Mouse (Mus musculus): ENCODE measurements around the gene Dpy19l3.
A peak's percentile ranks its signal among the peaks of the same experiment; 100 is the strongest.

Dpy19l3 gene

DNA sequence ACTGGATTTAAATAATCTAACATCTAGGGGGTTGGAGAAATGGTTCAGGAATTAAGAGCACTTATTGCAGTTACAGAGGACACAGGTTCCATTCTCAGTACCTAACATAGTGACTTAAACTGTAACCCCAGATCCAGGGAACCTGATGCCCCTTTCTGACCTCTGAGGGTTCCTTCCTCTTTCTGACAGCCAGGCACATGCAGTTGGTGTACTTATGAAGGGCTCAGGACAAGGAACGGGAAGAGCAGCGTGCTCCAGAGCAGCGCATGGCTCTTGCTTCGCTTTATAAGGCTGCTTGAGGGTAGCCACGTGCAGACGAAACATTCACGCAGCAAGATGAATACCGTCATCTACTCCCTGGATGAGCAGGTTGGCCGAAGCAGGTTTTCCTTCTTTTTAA is 3.4 kb downstream of the Dpy19l3 start:
- DNase-seq (ENCODE audit: low spot score in 2 of 2) = no peak

DNA sequence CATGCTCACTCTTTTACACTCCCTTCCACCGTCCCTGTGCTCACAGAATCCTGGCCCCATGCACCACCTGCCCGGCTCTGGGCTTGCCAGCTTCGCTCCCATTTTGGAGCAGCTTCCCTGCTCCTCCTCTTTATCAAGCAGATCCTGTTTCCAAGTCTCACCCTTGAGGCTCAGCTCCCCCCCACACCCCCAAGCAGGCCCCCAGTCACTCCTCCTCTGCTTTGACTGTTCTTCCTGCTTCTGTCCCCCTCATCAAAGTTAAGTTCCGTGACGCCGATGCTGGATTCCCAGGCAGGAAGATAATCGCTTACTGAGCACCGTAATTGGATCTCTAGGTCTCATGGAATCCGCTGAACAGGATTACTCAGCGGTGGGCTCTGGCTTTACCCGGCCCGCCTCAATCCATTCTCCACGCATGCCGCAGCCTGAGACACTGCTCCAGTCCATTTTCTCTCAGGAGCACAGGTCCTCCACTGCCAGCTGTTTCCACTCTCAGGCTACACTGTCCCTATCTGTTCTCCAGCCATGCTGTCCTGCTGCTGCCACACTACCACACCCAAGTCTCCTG is 6.8 kb downstream of the Dpy19l3 start:
- no peak for DNase-seq (ENCODE audit: low spot score in 2 of 2)

DNA sequence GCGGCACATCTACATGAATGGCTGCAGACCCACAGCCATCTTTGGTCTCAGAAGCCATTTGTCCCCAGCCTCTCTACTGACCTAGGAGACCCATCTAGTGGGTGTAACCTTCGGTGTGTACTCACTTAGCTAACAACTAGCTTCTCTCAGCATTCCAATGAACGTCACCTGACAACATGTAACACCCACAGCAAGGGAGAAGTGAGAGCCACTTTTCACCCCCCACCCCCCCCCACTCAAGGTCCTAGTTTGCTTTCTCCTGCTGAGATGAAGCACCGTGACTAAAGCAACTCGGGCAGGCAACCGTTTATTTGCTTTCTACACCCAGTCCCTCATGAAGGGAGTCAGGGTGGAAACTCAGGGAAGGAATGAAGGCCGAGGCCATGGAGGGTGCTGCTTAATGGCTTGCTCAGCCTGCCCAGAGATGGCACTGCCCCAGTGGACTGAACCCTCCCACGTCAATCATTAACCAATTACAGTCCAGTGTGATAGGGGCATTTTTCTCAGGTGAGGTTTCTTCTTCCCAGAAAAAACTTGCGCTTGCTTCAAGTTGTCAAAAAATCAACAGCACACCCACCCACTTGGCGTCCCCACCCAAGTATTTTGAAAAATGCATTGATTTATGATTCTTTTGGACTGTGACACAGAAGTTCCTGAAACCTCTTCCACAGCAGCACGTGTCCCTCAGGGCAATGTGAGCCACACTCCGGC is 7.4 kb downstream of the Dpy19l3 start:
- DNase-seq (ENCODE audit: low spot score in 2 of 2) = no peak

DNA sequence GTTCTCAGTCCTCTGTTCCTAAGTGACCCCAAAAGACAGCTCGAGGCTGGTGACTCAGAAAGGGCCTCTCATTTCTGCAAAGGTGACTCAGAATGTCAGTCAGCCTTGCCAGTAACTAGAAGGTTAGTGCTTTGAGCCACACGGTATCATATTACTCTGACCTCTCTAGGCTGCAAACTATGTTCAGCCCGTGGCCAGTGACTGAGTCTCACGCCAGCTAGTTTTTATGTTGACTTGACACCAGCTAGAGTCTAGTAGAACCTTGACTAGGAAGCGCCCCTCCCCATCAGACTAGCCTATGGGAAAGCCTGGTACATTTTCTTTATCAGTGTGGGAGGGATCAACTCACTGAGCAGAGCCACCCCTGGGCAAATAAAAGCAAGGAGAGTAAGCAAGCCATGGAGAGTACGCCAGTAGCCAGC is 9.0 kb downstream of the Dpy19l3 start:
- DNase-seq (ENCODE audit: low spot score in 2 of 2) = no peak

DNA sequence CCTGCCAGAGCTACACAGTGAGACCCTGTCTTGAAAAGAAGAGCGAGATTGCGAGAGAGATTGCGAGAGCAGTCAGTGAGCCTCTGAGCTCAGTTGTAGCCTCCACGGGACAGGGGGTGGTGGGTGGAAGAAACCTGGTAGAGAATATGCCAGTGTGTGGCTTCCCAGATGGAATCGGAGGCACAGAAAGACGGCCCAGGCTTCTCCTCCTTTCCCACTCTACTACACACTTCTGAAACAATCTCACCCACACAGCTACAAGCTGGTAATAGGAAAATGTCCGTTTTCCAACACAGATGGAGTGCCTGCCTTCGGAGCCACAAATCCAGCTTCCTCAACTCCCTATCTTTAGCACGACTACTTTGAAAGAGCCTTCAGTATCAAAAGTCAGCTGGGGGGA is 9.5 kb downstream of the Dpy19l3 start:
- DNase-seq (ENCODE audit: low spot score in 2 of 2) = peak in 1 of 2 experiments; percentile 34

DNA sequence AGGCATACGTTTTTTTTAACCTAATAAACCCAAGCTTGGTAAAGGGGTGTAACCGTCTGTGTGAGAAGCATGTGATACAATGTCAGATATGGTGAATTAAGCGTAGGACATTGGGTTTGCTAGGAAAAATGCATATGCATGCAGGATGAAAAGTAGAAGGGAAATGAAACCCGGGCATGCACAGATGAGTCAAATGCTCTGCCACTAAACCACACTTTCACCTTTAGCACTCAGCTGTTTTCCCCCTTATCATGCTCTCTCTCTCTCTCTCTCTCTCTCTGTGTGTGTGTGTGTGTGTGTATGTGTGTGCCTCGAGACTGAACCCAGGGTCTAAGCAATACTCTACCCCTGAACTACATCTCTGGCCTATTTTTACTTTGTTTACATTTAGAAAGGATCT is 11.9 kb downstream of the Dpy19l3 start:
- no peak for DNase-seq (ENCODE audit: low spot score in 2 of 2)

DNA sequence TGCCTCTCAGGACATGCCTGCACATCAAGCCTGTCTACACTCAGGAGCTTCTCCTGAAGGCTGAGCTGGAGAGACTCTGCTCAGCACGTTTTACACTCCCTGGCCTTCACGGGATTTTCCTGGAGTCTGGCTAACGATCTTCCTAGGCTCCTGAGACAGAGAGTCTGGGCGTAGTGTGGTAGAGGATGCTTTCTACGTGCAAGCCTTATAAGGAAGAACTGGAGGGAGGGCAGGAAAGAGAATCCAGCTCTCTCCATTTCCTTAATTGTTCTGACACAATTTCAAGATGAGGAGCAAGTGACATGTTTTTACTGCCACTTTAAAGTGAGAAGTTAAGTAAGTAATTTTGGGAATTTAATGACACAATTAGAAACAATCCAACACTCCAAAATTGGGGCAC is 12.4 kb downstream of the Dpy19l3 start:
- no peak for DNase-seq (ENCODE audit: low spot score in 2 of 2)

DNA sequence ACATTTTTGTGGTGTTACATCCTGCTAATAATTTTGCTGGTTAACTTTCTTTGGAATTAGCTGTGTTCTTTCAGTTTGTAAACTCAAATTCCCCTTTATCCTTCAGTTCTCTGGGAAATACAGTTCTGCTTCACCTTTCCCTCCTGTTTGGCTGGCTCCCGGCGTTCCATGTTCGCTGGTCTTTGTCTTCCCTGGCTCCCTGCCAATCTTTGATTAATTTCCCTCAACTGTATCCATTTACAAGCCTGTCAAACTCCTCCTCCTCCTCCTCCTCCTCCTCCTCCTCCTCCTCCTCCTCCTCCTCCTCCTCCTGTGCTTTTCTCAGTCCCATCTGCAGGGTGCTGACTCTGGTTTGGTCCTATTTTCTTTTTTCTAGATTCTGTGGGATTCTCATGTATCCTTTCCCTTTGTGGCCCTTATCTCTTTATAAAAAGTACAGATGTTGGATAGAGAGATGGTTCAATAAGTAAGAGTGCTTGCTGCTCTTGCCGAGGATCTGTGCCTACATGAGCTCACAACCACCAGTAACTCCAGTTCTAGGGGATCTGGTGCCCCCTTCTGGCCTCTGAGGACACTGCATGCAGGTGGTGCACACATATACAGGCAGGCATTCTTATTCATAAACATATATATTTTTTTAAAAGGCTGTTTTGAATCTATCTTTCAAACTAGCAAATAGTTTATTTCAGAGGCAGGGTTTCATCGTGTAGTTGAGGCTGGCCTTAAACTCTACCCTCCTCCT is 13.6 kb downstream of the Dpy19l3 start:
- no peak for DNase-seq (ENCODE audit: low spot score in 2 of 2)

DNA sequence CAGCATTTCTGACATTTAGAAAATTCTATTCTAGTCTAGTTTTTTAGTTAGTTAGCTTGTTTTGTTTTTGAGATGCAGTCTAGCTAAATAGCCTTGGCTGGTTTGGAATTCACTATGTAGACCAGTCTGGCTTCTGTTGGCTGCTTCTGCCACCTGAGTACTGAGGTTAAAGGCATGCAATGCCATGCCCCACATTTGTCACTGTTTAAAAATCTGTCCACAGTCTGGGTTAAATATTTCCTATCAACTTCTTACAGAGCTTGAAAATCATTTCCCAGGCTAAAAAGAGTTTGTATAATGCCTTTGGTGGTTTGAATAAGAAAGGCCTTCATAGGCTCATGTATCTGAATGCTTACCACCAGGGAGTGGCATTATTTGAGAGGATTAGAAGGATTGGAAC is 15.4 kb downstream of the Dpy19l3 start:
- no peak for DNase-seq (ENCODE audit: low spot score in 2 of 2)

DNA sequence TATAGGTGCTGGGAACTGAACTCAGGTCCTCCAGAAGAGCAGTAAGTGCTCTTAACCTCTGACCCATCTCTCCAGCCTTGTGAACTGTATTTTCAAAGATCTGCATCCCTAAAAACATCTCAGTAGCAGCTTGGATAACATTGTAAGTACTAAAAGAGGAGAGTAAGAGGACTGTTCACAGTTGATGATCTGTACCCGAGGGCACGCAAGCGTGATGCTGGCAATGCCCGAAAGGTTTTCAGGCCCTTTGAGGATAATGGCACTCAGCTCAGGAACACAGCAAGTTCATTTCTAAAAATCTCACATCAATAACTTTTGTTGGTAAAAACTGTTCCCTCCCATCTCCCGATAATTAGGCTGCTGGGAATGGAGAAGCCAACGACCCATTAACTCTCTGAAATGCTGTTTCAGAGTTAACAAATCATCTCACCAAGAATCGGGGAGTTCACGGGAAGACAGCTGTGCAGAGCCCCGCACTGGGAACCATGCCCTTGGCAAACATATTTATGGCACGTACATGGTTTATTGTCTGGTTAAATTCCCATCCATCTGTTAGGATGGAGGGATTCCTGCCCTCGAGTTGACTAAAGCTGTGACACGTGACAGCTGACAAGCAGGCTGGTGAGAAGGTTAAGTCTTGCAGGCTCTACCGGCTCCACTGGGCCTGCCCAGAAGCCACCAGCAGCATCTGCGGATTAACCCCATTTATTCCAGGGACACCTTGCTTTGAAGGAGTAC is 20.8 kb downstream of the Dpy19l3 start:
- no peak for DNase-seq (ENCODE audit: low spot score in 2 of 2)

DNA sequence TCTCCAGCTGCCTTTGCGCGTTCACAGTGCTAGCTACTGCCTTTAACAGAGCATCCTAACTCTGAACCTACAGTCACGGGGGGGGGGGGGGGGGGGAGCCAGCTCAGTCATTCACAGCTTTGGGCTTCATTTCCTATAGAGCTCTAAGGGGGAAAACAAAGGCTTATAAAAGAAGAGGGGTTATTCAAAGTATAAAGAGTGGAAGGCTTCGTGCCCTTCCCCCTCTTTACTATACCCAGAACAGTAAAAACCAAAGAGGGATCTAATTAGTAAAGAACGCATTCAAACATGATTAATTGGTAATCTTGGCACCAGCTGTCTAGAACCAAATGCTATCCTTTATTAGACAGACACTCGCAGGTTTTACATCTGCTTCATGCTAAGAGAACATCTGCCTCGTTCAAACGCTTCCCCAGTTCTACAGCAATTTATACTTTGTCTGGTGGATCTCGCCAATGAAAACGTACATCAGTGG is 21.6 kb downstream of the Dpy19l3 start:
- no peak for DNase-seq (ENCODE audit: low spot score in 2 of 2)

DNA sequence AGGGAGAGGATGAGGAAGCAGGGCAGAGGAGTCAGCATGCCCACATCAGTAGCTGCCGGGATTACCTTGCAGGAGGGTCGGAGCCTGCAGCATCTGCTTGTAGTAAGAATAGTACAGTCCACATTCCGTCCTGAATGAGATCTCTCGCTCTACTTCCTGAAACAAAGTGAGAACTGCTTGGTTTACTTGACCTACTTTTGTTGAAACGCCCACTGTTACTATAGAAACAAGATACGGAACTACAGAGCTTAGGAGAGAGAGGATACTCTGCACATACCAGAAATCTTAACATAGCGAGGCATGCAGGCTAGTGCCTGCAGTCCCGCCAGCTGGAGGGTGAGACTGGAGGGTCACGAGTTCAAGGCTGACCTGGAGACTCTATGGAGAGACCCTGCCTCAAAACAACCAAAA is 24.6 kb downstream of the Dpy19l3 start:
- DNase-seq (ENCODE audit: low spot score in 2 of 2) = no peak

DNA sequence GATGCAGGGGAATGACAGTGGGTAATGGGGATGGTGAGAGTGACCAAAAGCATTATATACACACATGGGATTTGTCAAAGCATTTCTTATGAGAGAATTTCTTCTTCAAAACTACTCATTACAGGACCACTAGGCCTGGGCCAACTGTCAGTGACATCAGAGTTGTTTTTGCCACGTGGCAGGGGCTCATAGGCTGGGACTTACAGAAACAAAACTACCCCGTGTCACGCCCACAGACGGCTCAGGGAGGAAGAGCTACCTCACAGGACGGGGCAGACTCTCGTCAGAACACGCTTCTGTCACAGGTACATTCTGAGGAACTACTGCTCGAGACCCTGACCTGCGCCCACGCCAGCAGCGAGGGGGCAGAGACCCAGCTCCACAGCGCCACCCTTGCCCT is 25.9 kb downstream of the Dpy19l3 start:
- DNase-seq (ENCODE audit: low spot score in 2 of 2) = no peak

DNA sequence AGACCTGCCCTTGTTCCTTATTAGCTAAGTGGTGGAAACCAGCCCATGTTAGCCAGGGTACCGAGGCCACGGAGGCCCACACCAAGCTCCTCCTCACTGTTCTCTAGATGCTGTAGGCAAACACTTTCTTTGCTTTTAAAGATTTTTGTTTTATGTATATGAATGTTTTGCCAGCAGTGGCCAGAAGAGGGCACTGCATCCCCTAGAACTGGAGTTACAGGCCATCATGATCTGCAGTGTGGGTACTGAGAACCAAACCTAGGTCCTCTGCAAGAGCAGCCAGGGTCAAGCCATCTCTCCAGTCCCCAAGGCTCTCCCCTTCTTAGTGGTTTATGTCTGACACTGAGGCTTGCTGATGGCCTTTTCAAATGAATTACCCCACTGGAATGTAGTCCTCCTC is 31.2 kb downstream of the Dpy19l3 start:
- DNase-seq (ENCODE audit: low spot score in 2 of 2) = no peak

DNA sequence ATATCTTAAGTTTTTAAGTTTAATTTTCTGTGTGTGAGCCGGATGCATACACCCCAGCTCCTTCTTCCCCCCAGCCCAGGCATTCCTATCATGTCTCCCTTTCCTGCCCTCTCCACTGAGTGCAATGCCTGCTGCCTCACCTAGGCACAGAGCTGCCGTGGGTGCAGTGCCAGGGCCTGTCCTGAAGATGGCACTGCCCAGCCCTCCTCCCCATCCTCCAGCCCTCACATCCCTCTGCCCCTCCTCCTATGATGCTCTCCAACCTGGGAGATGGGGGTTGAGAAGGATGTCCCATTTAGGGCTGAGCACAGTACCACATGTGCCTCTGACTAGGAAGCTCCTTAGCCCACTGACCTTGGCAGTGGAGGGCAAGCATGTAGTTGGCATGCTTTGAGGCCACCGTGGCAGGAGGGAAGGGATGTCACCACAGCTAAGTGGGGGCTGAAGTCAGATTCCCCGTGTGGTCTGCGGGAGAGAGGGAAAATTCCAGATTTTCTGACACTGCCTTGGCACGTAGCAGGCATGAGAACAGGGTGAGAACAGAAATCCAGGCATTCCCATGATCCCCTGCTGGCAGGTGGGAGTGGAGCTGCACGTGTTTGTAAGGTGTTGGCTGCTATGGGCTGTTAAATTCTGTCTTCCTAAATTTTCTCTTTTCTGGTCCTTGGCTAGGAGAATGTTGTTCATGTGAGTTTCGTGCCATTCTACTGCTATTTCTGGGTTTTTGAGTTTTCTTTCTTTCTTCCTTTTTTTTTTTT is 35.7 kb downstream of the Dpy19l3 start:
- DNase-seq (ENCODE audit: low spot score in 2 of 2) = no peak

DNA sequence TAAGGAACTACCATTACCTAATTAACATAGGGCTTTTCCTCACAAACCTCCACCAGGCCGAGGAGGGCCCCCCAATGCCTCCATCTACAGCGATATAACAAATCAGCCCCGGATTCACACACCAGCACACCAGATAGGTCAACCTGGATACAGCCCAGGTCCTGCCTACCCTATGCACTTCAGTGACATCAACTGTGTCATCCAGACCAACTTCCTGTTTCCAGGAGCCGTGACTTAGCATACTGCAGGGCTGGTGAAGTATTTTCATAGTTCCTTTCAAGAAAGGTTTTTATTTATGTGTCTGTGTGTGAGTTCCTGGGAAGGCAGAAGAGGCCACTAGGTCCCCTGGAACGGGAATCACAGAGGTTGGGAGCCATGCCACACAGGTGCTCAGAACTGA is 43.9 kb downstream of the Dpy19l3 start:
- no peak for DNase-seq (ENCODE audit: low spot score in 2 of 2)

DNA sequence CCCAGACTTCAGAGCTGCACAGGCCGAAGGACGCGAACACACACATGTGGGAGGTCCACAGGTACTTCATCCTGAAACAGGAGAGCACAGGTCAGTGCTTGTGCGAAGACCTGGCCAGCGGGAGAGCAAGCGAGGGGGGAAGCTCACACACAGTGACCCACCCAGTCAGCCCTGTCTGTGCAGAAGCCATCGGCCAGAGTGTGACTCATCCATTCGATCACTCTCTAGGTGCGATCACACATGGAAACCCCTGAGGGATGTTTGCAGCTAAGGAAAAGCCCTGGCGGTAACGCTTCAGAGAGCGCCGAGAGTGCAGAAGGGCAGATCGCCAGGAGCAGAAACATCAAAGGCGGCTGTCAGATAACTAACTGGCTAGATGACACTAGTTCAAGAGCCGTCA is 46.2 kb downstream of the Dpy19l3 start:
- no peak for DNase-seq (ENCODE audit: low spot score in 2 of 2)

DNA sequence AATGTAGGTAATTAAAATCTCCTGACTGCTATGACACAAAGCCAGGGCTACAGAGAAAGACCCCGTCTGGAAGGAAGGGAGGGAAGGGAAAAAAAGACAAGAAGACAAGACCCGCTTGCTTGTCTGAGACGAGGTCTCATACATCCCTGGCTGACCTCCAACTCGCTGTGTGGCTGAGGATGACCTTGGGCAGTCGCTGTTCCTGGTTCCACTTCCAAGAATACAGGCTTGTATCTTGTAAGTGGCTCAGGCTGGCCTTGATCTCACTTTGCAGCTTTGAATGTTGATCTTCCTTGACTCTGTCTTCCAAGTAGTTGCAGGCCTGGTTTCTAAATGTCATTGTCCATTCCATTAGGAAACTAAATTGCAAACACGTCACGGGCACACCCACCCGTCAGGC is 55.2 kb downstream of the Dpy19l3 start:
- DNase-seq (ENCODE audit: low spot score in 2 of 2) = no peak

DNA sequence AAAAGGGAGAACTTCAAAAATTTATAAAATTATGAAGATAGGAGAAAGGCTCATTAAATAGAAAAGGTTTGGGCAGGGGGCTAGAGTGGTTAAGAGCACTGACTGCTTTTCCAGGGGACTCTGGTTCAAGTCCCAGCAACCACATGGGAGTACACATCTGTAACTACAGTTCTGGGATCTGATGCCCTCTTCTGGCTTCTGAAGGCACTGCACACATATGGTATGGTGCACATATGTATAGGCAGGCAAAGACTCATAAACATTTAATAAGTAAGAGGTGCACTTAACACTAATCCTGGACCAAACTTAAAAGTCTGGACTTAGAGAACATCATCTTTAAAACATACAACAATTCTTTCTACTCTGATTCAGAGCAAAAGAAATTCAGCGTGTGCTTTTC is 56.2 kb downstream of the Dpy19l3 start:
- DNase-seq (ENCODE audit: low spot score in 2 of 2) = no peak

DNA sequence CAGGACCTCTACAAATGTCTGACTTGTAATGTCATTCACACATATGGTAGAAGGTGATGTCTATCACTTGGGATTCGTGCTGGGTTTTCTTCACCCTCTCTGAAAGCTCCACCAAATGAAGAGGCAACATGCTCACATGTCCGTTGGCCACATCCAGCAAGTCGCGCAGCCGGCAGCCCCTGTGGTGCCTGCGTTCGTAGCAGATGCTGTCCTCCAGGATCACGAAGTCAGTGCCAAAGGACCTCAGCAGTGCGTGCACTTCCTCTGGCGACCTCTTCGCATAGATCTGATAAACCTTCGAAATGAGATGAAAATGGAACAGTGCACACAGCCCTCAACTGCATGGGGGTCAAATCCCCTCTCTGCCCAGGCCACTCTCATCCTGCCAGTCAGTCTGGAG is 61.6 kb downstream of the Dpy19l3 start:
- DNase-seq (ENCODE audit: low spot score in 2 of 2) = no peak

DNA sequence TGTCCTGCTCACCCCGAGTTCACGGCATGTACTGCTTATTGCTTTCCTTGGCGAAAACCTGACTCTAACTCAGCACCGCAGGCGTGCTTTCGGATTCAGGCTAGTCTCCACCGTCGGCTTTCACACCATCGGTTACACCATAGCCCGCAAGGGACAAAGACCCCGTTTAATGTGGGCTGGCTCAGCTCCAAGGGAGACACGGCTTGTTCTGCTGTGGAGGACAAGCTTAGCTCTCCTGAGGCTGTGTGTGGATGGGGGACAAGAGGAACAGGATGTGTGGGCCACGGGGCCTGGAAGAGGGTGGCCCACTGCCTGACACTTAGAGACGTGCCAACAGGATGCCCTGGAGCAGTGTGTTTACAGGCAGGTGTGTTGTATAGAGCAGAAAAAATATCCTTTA is 62.1 kb downstream of the Dpy19l3 start:
- DNase-seq (ENCODE audit: low spot score in 2 of 2) = no peak
